Mouse (Mus musculus): ENCODE results near the gene Cry1. TPM values are rescaled to one million over a fixed set of nuclear protein-coding genes. Genes with fewer than 3 reads are reported as not detected.

Gene Cry1
- polyA plus RNA-seq, 2 experiments from 2014 or later = 3.4 to 6.7 TPM

- ATAC-seq = peak; percentile 46
Measured at GRCm38 (mm10) chr10:85159989-85160619, 24.8 kb downstream of the Cry1 start.

- no peak for ATAC-seq
Measured at GRCm38 (mm10) chr10:85157451-85157850, 27.4 kb downstream of the Cry1 start.

GRCm38 (mm10) chr10:85154195-85154594 is 30.7 kb downstream of the Cry1 start:
- ATAC-seq = peak; percentile 78

- no peak for ATAC-seq
Measured at GRCm38 (mm10) chr10:85149226-85149625, 35.6 kb downstream of the Cry1 start.

- ATAC-seq = no peak
Measured at GRCm38 (mm10) chr10:85146282-85146681, 38.6 kb downstream of the Cry1 start.

- ATAC-seq = no peak
Measured at GRCm38 (mm10) chr10:85141465-85141864, 43.4 kb downstream of the Cry1 start.

GRCm38 (mm10) chr10:85136573-85136972 is 48.3 kb downstream of the Cry1 start:
- no peak for ATAC-seq

GRCm38 (mm10) chr10:85128453-85128852 is 56.4 kb downstream of the Cry1 start:
- peak; percentile 16 for ATAC-seq

GRCm38 (mm10) chr10:85127395-85128287 is 57.2 kb downstream of the Cry1 start, which contains the start of gene Mterf2:
Mterf2 (minus strand) TSS chr10:85128027.
- peak; percentile 100 for ATAC-seq

- ATAC-seq = no peak
Measured at GRCm38 (mm10) chr10:85125184-85125583, 59.7 kb downstream of the Cry1 start.

GRCm38 (mm10) chr10:85114409-85114808 is 70.5 kb downstream of the Cry1 start:
- ATAC-seq = no peak

GRCm38 (mm10) chr10:85103085-85103885 is 81.6 kb downstream of the Cry1 start:
- peak; percentile 10 for ATAC-seq

- ATAC-seq = peak; percentile 80
Measured at GRCm38 (mm10) chr10:85102247-85103084, 82.4 kb downstream of the Cry1 start, which contains the start of the genes Fhl4 and Tmem263. Fhl4 (minus strand) TSS chr10:85102495. Tmem263 (plus strand) TSS chr10:85102627.

- ATAC-seq = peak; percentile 25
Measured at GRCm38 (mm10) chr10:85101841-85102240, 83.0 kb downstream of the Cry1 start.

Other genes starting within 250 kb of the Cry1 start
- 1 to 10 TPM in 1 of 2 experiments, under 1 TPM in 1; 0.31 to 1.1 TPM for gene Fhl4, start 82.6 kb downstream of the Cry1 start, polyA plus RNA-seq (2017; shearing (Covaris generic))
- gene Tmem263, start 82.4 kb downstream of the Cry1 start, polyA plus RNA-seq (2017; shearing (Covaris generic)) = 10 to 100 TPM; 27.5 to 31.7 TPM
- 10 to 100 TPM; 25.2 to 26.1 TPM for gene Mterf2, start 57.0 kb downstream of the Cry1 start, polyA plus RNA-seq (2017; shearing (Covaris generic))
- 1 to 10 TPM; 3.6 to 5.6 TPM for gene Btbd11, start 201.8 kb upstream of the Cry1 start, polyA plus RNA-seq (2017; shearing (Covaris generic))